Mouse (Mus musculus) right cerebral cortex, postnatal 14 days (tissue): ENCODE data around the gene Olfr1490.
"Not testable (repeated sequence)": the region's sequence is repeated elsewhere in the genome, so short reads cannot be mapped to it uniquely, and the experiment has no call there.

Experiments
- DNase-seq: peaks from one replicate; pipeline ENCODE4 v3.0.0; 2022

The Olfr1490 gene

GRCm38 (mm10) chr19:13650791-13651190 lies at the start of gene Olfr1490:
Gene Olfr1490 (plus strand): TSS chr19:13651091.
- DNase-seq: no peak

GRCm38 (mm10) chr19:13617075-13617474 lies 33.8 kb upstream of the Olfr1490 start, which contains the start of gene Olfr1487:
Gene Olfr1487 (plus strand): TSS chr19:13617375.
- not testable (repeated sequence) for DNase-seq

GRCm38 (mm10) chr19:13631321-13631720 lies 19.6 kb upstream of the Olfr1490 start, which contains the start of gene Olfr1489:
Gene Olfr1489 (plus strand): TSS chr19:13631621.
- no peak for DNase-seq

- DNase-seq: no peak
Measured at GRCm38 (mm10) chr19:13696968-13697367, 46.1 kb downstream of the Olfr1490 start, which contains the start of gene Olfr1491. Gene Olfr1491 (plus strand): TSS chr19:13697268.
